Mouse (Mus musculus) cerebellum, adult 11 months (tissue): ENCODE results near the gene Mogat2.
A peak's percentile ranks its signal among the peaks of the same experiment; 100 is the strongest.

Experiments used
- DNase-seq: peaks from one replicate; pipeline ENCODE4 v3.0.0; 2022

Mogat2 gene

GRCm38 (mm10) chr7:99191411-99191810 lies 47.0 kb downstream of the Mogat2 start:
- no peak for DNase-seq

DNA sequence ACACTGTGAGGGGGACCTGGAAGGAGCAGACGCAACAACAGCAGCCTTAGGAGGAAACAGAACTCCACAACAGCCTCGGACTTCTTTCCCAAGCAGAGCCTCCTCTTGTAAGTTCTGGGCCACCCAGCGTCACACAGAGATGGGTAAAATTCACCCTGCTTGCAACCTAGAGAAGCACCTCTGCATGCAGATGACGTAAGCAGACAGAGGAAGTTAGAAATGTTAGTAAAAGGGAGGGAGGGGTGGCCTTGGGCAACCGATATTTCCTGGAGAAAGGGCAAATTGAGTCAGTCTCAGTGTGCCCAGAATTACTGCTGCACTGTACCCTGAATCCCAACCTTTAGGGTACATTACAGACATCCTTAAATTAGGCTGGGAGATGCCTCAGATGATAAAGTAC lies 48.5 kb downstream of the Mogat2 start:
- no peak for DNase-seq

- no peak for DNase-seq
These were observed 49.8 kb downstream of the Mogat2 start for GRCm38 (mm10) chr7:99188630-99189029.

- no peak for DNase-seq
These were observed 51.0 kb downstream of the Mogat2 start for GRCm38 (mm10) chr7:99187451-99187850.

GRCm38 (mm10) chr7:99185405-99185804 lies 53.0 kb downstream of the Mogat2 start:
- no peak for DNase-seq

GRCm38 (mm10) chr7:99183751-99184150 lies 54.7 kb downstream of the Mogat2 start:
- no peak for DNase-seq

- peak; percentile 92 for DNase-seq
These were observed 55.8 kb downstream of the Mogat2 start, which contains the start of gene Dgat2 for GRCm38 (mm10) chr7:99182432-99183172. Dgat2 (minus strand) TSS chr7:99182719.

DNA sequence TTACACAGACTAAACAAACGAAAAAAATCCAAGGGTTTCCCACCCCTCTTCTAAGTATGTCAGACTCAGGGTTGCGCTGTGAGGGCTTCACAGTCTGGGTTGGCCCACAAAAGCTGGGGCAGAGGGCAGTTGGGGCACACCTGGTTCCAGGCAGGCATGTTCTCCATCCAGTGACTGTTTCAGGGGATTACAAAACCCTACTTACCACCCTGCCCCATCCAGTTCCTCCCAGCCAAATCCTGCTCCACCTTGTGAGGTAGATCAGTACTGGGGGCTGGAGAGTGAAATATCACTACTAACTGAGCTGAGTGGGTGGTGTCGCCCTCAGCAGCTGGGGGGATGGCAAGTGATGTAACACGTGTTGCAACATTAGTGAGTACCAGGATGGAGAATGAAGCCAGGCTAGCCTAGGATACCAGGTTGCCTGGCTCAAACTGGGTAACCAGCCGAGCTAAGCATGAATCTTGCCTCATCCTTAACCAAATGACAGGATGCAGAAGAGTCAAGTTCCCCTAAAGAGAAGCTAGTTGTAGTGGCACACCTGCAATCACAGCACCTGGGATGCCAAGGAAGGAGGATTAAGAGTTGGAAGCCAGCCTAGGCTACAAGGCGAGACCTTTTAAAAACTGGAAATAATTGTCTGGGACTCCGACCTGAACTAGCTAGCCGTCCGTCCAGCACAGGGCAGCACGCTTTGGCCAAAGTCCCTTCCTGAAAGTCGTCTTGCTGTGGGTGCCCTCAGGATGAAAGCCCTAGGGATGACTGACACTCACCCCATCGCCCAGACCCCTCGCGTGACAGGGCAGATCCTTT lies 56.6 kb downstream of the Mogat2 start:
- peak; percentile 20 for DNase-seq

GRCm38 (mm10) chr7:99180162-99180561 lies 58.3 kb downstream of the Mogat2 start:
- DNase-seq: no peak

GRCm38 (mm10) chr7:99179271-99179670 lies 59.1 kb downstream of the Mogat2 start:
- no peak for DNase-seq

GRCm38 (mm10) chr7:99177386-99177785 lies 61.0 kb downstream of the Mogat2 start:
- no peak for DNase-seq

GRCm38 (mm10) chr7:99175666-99176065 lies 62.8 kb downstream of the Mogat2 start:
- no peak for DNase-seq

DNA sequence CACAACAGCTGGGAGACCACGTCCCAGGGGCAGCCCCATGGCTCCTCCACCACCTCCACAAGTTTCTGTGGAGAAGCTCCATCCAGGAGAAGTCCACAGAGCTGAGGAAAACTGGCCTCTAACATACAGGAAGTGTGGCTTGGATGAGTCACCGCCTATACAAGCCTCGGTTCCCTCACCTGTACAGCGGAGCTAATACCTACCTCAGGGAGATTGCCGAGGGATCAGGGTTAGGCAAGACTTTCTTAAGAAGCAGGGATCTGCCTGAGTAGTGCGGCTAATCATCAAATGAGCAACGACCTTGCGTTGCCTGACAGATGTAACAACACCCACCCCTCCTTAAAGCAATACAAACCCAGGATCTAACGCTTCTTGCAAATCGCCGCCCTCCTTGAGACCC lies 63.3 kb downstream of the Mogat2 start:
- DNase-seq: no peak

- DNase-seq: no peak
These were observed 64.4 kb downstream of the Mogat2 start for GRCm38 (mm10) chr7:99174006-99174405.

DNA sequence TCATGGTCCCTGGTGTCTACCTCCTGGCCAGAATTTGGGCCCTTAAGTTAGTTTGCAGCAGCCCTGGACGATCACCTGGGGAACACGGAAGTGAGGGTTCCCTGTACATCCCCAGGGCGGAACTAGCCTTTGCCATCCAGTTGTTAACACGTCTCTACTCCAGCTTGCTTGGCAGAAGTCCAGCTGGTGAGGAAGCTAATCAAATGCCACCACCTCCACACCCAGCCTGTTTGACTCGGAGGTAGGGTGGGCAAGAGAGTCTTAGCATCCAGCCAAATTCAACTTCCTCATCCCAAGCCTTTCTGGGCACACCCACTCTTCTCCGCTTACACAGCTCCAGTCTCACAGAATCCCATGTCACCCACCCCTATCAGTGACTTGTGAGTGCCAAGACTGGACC lies 65.5 kb downstream of the Mogat2 start:
- no peak for DNase-seq

DNA sequence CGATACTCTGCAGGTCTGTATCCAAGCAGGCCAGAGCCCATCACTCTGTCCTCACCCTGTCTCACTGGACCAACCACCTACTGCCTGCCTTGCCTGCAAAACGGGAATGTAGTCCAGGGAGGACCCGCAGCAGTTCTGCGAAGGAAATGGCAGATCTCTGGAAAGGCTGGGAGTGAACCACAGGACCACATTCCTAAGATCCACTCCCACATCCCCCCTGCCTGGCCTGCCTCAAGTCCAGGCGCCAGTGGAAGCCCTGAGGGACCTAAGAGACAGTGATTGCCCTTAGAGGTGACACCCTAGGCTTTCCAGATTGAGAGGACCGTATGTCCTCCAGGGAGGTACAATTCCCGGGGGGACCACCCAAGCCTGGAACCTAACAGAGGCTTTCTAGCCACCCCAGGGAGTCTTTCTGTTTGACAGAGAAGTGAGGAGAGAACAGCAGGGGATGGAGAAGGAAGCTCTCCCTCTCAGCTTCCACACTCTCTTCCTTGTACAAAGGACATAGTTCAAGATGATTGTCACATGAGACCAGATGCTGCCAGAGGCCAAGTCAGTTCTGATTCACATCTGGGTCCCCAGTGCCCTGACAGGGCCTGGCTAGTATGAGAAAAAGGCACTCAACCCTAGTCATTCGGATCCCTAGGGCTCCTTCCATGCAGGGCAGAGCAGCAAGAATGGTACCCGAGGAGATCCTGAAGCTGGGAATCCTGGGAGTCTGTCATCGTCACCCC lies 66.5 kb downstream of the Mogat2 start:
- no peak for DNase-seq

DNA sequence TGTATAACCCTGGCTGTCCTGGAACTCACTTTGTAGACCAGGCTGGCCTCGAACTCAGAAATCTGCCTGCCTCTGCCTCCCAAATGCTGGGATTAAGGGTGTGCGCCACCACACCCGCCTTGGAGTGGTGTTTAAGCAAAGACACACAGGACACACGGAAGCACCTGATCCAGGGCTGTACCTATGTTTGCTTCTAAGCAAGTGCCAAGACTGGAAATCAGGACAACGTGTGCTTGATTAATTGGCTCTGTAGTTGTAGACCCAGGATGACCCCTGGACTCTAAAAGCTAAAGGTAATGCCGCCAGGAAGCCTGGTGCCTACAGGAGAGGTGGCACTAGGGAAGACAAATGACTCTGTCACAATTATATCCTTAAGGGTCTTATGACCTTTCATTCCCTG lies 67.9 kb downstream of the Mogat2 start:
- DNase-seq: no peak

- DNase-seq: no peak
These were observed 68.6 kb downstream of the Mogat2 start for GRCm38 (mm10) chr7:99169717-99170403.
